Mouse (Mus musculus) spleen, postnatal 36 days (tissue): ENCODE results near the gene 1700003F12Rik.
A peak's percentile ranks its signal among the peaks of the same experiment; 100 is the strongest.

Experiments used
- DNase-seq, 2 experiments: peaks; one replicate each; pipeline ENCODE4 v3.0.0; 2022; ENCODE audit warnings: low spot score in 2 of 2, mixed read lengths in 1 of 2

The 1700003F12Rik gene

DNA sequence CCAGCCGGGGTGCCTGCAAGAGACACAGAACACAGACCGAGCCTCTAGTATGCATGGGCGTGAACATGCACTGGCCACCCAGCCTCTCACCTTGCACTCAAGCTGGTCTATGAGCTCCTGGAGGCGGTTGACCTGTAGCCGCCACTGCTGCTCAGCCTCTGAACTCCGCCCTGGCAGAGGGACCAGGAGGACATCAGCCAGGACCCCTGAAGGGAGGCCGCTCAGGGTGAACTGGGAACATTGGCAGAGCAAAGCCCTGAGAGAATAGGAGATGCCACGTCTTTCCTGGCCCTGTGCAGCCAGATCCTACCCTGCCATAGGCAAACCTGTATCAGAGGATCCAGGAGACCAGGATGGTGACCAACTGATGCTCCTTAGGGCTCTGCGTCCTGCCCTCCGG lies at the start of gene 1700003F12Rik:
1700003F12Rik (plus strand) TSS at position 375 of the 400 bp plus-strand sequence.
- DNase-seq = no peak

DNA sequence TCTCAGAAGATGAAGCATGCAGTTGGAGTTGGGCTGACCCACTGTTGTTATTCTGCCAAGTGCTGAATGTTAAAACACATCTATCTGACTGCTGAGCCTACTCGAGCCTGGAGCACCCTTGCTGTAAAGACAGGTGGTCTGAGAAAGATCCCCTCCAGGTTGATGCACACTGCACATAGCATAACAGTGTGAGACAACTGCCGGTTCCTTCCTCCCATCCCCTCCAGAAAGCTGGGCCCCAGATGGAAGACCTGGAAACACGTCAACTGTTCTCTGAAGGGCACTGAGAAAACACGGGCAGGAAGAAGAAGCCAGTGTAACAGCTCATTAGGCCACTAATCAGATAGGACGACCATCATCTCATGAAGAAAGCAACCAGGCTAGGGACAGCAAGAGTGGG lies 48.3 kb upstream of the 1700003F12Rik start:
- DNase-seq = no peak

DNA sequence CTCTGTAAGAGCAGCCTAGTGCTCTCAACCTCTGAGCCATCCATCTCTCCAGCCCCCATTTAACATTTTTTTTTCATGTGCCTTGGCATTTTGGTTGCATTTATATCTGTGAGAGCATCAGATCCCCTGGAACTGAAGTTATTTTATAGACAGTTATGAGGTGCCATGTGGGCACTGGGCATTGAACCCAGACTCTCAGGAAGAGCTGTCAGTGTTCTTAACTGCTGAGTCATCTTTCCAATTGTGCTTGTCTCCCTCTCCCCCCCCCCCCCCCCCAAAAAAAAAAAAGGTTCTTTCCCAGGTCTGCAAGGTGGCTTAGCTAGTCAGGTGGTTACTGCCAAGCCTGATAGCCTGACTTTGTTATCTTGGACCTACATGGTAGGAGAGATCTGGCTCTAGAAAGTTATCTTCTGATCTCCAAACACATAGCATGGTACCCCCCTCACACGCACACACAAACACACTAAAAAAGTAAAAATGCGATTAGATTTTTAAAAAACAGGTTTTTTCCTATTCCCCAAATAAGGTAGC lies 47.1 kb upstream of the 1700003F12Rik start:
- no peak for DNase-seq

DNA sequence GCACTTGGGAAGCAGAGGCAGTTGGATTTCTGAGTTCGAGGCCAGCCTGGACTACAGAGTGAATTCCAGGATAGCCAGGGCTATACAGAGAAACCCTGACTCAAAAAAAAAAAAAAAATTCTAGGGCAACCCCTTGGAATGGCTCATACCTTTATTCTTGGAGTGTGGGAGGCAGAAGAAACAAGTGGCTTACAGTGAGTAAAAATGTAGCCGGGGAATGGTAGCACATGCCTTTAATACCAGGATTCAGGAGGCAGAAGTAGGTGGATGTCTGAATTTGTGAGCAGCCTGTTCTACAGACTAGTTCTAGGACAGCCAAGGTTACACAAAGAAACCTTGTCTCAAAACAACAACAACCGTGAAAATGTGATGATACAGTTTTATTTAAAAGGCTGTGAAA lies 46.1 kb upstream of the 1700003F12Rik start:
- no peak for DNase-seq

DNA sequence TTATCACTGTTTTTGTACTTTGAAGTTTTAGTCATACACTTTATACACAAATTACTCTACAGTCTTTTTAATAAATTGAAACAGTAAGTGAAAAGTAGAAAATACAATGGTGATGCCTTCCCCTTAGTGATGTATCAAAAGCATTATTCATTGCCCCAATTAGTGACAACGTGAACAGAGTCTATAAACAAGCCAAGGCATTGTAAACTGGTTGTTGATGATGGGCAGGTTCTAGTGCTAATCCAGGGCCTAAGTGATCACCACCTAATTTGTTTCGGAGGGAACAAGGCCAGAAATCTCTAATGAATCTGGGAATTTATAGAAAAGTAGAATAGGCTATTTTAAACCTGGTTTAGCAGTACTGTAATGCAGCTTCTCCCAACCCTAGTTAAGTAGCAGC lies 39.8 kb upstream of the 1700003F12Rik start:
- DNase-seq = no peak

DNA sequence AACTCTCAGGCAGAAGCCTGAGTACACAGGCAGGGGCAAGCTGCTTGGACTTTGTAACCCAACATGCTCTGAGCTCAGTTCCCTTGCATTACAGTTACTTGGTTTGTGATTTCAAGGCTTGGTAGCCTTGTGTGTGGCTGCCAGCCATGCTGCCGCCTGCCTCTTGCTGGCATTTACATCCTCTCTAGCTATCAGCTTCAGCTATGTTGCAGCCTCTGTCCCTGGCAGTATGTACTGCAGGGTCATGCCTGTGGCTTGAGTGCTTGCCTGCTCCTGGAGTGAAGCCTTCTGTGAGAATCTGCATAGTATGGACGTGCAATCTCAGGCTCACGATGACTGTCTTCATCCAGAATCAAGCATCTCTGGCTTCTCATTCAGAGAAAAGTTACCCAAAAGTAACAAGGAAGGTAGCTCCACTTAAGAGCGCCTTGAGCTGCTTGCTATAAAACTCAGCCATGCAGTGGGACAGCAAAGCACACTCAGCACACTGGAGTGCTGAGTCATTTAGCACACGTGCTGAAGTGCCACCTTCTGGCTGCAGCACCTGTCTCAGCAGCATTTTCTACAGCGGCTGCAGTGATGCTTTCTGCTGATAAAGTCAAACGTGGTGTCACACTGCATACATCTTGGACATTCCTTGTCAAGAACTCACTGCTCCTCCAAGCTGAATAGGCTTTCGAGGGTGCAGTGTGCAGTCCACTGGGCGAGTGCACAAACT lies 39.2 kb upstream of the 1700003F12Rik start:
- DNase-seq = no peak

DNA sequence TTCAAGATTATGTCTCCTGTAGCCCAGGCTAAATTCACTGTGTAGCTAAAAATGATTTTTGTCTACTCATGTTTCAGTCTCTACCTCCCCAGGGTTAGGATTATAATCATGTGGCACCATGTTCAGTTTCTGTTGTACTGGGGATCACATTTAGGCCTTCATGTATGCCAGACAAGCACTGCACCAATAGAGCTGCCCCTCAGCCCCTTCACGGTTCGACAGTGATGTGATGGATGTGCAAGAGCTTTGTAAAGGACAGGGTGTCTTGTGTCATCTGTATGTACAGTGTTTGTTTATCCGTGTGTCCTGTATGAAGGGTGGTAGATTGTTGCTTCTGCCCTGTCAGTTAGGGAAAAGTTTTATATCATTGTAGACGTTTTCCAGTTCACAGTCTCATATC lies 38.4 kb upstream of the 1700003F12Rik start:
- DNase-seq = no peak

DNA sequence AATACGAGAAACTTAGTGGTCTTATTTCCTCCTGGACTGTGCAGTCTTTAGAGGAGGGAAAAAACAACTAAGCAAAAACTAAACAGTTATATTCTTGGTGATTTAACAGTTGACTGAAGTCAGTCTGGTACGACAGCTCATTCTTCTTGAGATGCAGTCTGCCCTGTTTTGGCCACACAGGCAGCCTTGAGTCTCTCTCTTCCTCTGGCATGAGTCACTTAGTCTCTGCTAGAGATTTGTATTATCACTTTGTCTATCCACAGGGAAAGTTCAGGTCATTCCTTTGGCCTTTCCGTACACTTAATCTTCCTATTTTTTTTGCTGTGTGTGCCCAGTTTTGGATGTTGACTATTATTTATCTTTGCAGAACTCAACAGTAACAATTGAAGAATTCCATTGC lies 36.7 kb upstream of the 1700003F12Rik start:
- no peak for DNase-seq

DNA sequence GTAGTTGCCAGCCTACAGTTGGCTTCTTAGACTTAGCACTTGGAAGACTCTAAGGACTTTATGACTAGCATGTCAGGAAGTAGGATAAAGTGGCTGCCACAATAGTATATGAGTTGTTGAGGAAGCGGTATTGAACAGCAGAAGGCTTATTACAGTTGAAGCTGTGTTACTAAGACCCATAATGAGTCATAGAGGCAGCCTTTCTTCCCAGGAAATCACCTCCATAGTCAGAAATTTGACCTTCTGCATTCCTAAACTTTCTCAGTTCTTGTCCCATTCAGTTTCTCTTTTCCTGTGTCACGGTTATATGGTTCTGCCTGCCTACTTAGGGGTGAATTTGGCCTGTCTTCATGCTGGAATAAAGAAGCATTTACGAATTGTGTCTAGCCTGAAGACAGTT lies 29.9 kb upstream of the 1700003F12Rik start:
- no peak for DNase-seq

DNA sequence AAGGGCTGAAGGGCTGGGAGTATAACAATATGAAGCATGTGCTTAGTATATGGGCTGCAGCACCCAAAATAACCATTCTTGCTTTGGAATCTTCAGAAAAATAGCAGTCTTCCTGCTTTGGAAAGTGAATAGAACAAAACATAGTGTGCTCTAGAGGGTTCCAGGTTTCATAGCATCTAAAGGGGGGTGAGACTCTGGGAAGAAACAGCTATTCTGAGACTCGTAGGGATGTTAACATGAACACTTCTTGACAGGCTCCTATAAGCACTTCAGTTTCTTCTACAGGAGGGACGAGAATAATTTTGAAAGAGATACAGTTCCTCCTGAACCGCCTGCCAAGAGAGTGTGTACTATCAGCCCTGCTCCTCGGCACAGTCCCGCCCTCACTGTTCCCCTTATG lies 29.5 kb upstream of the 1700003F12Rik start:
- DNase-seq = no peak

DNA sequence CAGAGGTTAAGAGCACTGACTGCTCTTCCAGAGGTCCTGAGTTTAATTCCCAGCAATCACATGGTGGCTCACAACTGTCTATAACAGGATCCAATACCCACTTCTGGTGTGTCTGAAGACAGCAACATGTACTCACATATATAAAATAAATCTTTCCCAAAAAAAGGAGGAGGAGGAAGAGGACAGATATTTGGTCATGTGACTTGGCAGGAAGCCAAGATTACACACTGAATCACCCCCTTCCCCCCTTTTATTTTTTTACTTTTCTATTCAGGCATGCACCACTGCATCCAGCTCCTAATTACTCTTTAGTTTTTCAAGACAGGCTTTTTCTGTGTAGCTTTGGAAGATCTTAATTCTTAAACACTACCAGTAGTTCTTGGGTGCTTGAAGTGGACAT lies 25.4 kb upstream of the 1700003F12Rik start:
- no peak for DNase-seq

DNA sequence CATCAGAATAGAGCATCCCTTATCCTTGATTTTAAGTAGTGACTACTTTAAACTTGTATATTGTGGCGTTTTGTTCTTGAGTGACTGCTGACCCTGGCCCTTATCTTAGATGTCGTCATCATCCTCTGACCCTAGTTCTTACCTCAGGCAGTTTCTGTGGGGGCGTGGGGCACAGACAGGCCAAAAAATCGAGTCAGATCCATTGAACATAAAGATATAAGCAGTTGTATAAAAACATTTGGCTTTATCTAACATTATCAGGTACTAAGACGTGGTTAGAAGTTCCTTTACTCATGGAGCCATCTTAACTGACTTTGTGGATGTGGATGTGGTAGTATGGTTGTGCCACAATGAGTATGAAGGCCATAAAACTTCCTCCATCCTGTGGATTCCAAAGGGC lies 24.6 kb upstream of the 1700003F12Rik start:
- no peak for DNase-seq

DNA sequence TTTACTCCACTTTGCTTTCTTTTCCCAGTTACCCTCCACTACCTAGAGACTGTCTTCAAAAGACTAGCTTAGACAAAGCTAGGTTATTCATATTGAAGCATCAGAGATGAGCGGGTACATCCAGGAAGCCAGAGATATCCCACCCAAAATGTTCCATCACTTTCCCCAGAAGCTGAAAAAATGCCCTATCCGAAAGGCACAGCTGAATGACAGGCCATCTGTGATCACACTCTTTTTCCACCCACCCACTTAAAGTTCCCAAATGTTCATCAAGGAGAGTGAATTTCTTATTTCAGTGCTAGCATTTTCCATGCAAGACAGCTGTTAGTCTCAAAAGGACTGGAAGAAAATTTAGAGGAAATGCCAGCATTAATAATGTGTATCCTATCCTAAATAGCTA lies 21.6 kb upstream of the 1700003F12Rik start:
- DNase-seq = no peak

DNA sequence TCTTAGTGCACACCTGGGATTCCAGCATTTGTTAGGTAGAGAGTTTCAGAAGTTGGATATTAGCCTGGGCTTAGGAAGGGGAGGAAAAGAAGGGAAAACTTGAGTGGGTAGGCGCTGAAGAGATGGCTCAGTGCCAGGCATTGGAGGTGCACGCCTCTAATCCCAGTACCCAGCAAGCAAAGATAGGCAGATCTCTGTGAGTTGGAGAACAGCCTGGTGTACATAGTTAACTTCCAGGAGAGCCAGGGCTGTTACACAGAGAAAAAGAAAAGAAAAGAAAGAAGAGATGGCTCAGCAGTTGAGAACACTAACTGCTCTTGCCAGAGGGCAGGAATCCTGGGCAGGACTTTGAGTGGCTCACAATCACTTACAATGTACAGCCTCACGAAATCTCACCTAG lies 20.4 kb upstream of the 1700003F12Rik start:
- DNase-seq = no peak

DNA sequence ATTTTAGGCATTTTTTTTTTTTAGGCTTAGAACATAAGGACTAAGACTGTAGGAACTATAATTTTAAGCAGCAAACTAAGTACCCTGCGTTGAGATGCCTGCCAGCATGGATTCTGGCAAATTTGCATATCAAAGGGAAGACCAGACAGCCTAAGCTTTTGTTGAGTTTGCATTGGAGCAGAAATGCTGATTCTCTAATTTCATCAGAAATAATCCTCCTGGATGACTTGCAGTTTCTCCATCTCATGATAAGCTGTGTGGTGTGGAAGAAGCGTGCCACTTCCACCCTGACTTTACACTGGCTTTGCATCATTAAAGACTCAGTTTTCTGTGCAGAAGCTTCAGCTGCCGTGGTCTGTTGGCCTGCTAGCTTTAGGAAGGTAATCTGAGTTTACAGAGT lies 14.0 kb upstream of the 1700003F12Rik start:
- DNase-seq = no peak

DNA sequence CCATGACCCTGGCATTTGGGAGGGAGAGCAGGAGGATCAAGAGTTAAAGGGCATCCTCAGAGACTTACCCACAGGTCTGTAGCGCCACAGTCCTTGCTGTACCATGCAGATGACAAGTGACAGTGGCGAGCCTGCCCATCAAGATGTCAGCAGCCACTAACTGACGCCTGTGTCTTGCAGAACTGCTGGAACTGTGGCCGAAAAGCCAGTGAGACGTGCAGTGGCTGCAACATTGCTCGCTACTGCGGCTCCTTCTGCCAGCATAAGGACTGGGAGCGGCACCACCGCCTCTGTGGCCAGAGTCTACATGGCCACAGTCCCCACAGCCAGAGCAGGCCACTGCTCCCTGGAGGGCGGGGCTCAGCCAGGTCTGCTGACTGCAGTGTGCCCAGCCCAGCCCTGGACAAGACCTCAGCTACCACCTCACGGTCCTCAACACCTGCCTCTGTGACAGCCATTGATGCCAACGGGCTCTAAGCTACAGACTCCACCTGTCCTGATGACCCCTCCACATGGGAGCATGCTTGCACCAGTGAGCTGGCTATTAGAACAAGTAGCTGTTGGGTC lies 12.1 kb upstream of the 1700003F12Rik start:
- no peak for DNase-seq

DNA sequence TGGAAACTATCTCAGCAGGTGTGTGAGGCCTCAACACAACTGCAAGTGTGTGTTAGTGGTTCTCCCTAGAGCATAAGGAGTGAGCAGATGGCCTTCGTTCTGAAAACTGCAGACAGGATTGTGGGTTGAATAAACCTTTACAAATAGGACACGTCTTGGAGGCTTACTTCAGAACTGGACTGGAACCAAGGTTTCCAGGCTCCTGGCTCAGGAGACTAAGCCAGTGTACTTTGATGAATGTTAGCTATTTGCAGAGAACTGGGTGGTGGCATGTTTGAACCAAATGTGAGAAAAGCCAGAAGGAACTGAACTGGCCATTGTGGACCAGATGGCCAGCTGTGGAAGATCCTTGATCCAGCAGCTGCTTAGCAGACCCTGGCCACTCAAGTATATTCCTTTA lies 8.6 kb upstream of the 1700003F12Rik start:
- no peak for DNase-seq

DNA sequence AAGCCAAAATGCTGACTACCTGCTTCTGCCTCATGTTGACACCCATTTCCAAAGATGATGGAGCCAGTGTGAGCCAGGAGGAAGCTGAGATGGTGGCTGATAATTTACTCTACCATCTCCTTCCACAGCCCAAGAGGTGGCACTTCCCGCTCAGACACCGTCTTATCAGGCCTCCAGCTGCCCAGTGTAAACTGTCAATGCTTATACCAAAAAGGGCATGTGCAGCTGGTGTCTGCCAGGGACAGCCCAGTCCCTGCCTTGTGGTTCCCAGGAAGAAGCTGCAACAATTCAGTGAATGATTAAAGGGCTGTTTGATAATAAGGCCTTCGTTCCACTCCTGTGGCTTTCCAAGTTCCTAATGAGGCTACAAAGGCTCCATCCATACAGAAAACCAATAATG lies 8.2 kb upstream of the 1700003F12Rik start:
- no peak for DNase-seq

DNA sequence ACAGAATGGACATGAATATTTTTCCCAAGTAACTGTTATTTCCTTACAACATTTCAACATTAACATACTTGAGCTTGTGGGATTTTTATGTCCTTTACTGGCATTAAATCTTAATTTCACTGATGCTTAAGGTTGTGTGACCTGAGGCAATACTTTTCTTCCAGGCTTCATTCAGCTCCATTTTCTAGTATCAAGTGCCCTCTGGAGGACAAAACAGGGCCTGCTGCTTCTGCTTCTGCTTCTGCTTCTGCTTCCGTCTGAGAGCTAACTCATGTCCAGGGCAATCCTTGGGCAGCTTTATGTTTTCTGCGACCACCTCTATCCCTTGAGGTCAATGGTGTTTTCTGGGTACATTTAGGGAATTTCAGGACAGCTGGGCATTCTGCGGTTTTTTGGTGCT lies 7.2 kb upstream of the 1700003F12Rik start:
- DNase-seq = peak in 1 of 2 experiments; percentile 18

DNA sequence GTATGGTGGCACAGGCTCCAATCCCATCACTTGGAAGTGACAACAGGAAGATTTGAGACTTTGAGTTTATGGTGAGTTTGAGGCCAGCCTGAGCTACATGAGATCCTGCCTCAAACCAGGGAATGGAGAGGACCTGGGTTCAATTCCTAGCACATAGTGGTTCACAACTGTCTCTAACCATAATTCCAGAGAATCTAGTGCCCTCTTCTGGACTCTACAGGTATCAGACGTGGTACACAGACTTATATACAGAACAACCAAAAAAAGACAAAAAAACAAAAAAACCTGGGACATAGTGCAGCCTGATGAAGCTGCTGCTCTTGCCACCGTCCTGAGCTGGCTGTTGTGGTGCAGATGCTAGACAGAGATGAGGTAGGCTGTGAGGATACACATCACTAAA lies 5.3 kb upstream of the 1700003F12Rik start:
- DNase-seq = no peak

DNA sequence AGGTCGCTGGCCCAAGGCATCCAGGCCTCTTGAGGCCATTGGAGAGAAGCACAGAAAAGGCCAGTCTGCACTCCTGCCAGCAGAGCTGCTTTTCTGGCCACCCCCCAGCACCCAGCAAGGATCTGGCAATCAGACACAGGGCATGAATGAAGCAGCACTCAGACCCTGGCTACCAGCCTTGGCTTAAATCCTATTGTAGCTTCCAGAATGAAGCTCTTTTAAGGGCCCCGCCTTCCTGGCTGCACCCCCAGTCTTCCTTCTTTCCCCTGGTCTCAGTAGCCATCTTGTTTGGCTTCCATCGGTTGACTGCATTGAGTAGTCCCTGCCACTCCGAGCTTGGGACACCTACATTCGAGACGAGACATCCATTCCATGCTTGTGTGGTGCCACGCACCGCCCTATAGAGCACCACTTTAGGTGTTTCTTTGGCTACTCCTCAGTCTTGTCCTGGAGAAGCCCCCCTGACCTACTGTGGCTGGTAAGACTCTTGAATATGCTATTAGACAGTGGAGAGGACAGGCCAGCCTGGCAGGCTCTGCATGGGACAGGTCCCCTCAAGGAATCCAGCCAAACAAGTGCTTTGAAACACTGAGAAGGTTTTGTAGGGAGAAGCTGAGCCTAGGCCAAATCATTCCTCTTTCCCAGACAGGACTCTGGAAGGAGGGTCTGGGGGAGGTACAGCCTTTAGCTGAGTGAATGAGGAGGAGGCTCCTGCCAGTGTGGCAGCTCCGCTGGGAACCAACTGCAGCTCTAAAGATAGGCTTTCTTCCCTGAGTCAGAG lies 3.1 kb upstream of the 1700003F12Rik start:
- DNase-seq = no peak

DNA sequence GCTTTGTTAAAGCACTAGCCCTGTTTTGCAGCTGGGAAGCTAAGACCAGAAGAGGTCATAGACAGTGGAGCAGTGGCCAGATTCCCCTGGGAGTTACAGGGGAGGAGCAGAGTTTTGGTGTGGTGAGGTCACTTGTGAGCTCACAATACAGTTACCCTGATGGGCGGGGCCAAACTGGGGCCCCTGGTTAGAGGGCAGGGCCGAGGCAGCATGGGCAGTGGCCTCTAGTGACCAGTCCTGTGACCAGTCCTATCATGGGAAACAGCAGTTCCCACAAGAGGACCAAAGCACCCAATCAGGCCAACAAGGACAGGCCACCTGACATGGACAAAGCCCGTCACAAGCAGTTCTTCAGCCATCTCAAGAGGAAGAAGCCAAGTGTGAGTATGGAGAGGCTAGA lies 1.8 kb downstream of the 1700003F12Rik start:
- no peak for DNase-seq
